Mouse (Mus musculus): ENCODE data around the gene Ppp1r15b. TPM values are rescaled to one million over a fixed set of nuclear protein-coding genes. Genes with fewer than 3 reads are reported as not detected.

Gene Ppp1r15b
- total RNA-seq, 1 experiment from 2014 or later, result 126 TPM

- ATAC-seq (ENCODE audit: extremely low read depth, insufficient number of reproducible peaks, low FRiP score, poor library complexity, severe bottlenecking), result no peak
Observed at GRCm38 (mm10) chr1:133118844-133119243, 12.1 kb upstream of the Ppp1r15b start.

GRCm38 (mm10) chr1:133119931-133120712, 10.8 kb upstream of the Ppp1r15b start:
- no peak for ATAC-seq (ENCODE audit: extremely low read depth, insufficient number of reproducible peaks, low FRiP score, poor library complexity, severe bottlenecking)

GRCm38 (mm10) chr1:133121246-133121645, 9.7 kb upstream of the Ppp1r15b start:
- no peak for ATAC-seq (ENCODE audit: extremely low read depth, insufficient number of reproducible peaks, low FRiP score, poor library complexity, severe bottlenecking)

GRCm38 (mm10) chr1:133124137-133124536, 6.8 kb upstream of the Ppp1r15b start:
- no peak for ATAC-seq (ENCODE audit: extremely low read depth, insufficient number of reproducible peaks, low FRiP score, poor library complexity, severe bottlenecking)

- no peak for ATAC-seq (ENCODE audit: extremely low read depth, insufficient number of reproducible peaks, low FRiP score, poor library complexity, severe bottlenecking)
Observed at GRCm38 (mm10) chr1:133125640-133126364, 5.1 kb upstream of the Ppp1r15b start.

GRCm38 (mm10) chr1:133126365-133126740, 4.6 kb upstream of the Ppp1r15b start:
- ATAC-seq (ENCODE audit: extremely low read depth, insufficient number of reproducible peaks, low FRiP score, poor library complexity, severe bottlenecking), result no peak

GRCm38 (mm10) chr1:133127328-133127727, 3.6 kb upstream of the Ppp1r15b start:
- ATAC-seq (ENCODE audit: extremely low read depth, insufficient number of reproducible peaks, low FRiP score, poor library complexity, severe bottlenecking), result no peak

- no peak for ATAC-seq (ENCODE audit: extremely low read depth, insufficient number of reproducible peaks, low FRiP score, poor library complexity, severe bottlenecking)
Observed at GRCm38 (mm10) chr1:133129471-133130221, 1.3 kb upstream of the Ppp1r15b start.

- peak; percentile 3; the same call in 1 of the 2 replicates for ATAC-seq (ENCODE audit: extremely low read depth, insufficient number of reproducible peaks, low FRiP score, poor library complexity, severe bottlenecking)
Observed at GRCm38 (mm10) chr1:133131561-133131905, 590 bp downstream of the Ppp1r15b start.

- ATAC-seq (ENCODE audit: extremely low read depth, insufficient number of reproducible peaks, low FRiP score, poor library complexity, severe bottlenecking), result no peak
Observed at GRCm38 (mm10) chr1:133131936-133132335, 993 bp downstream of the Ppp1r15b start.

GRCm38 (mm10) chr1:133132388-133133326, 1.7 kb downstream of the Ppp1r15b start:
- no peak for ATAC-seq (ENCODE audit: extremely low read depth, insufficient number of reproducible peaks, low FRiP score, poor library complexity, severe bottlenecking)

GRCm38 (mm10) chr1:133133425-133133824, 2.5 kb downstream of the Ppp1r15b start:
- ATAC-seq (ENCODE audit: extremely low read depth, insufficient number of reproducible peaks, low FRiP score, poor library complexity, severe bottlenecking), result no peak

- no peak for ATAC-seq (ENCODE audit: extremely low read depth, insufficient number of reproducible peaks, low FRiP score, poor library complexity, severe bottlenecking)
Observed at GRCm38 (mm10) chr1:133134071-133134470, 3.1 kb downstream of the Ppp1r15b start.

- ATAC-seq (ENCODE audit: extremely low read depth, insufficient number of reproducible peaks, low FRiP score, poor library complexity, severe bottlenecking), result no peak
Observed at GRCm38 (mm10) chr1:133134881-133135280, 3.9 kb downstream of the Ppp1r15b start.

GRCm38 (mm10) chr1:133135808-133136207, 4.9 kb downstream of the Ppp1r15b start:
- ATAC-seq (ENCODE audit: extremely low read depth, insufficient number of reproducible peaks, low FRiP score, poor library complexity, severe bottlenecking), result no peak

- no peak for ATAC-seq (ENCODE audit: extremely low read depth, insufficient number of reproducible peaks, low FRiP score, poor library complexity, severe bottlenecking)
Observed at GRCm38 (mm10) chr1:133138401-133138800, 7.5 kb downstream of the Ppp1r15b start.

- ATAC-seq (ENCODE audit: extremely low read depth, insufficient number of reproducible peaks, low FRiP score, poor library complexity, severe bottlenecking), result peak; percentile 94
Observed at GRCm38 (mm10) chr1:133146014-133147009, 15.4 kb downstream of the Ppp1r15b start.

- no peak for ATAC-seq (ENCODE audit: extremely low read depth, insufficient number of reproducible peaks, low FRiP score, poor library complexity, severe bottlenecking)
Observed at GRCm38 (mm10) chr1:133147324-133147723, 16.4 kb downstream of the Ppp1r15b start.
